Mouse (Mus musculus): ENCODE results near the gene Kif3a. TPM values are rescaled to one million over a fixed set of nuclear protein-coding genes. Genes with fewer than 3 reads are reported as not detected.

The Kif3a gene
- total and polyA plus RNA-seq, 3 experiments = 7.7 to 26.5 (median 18.3) TPM

DNA sequence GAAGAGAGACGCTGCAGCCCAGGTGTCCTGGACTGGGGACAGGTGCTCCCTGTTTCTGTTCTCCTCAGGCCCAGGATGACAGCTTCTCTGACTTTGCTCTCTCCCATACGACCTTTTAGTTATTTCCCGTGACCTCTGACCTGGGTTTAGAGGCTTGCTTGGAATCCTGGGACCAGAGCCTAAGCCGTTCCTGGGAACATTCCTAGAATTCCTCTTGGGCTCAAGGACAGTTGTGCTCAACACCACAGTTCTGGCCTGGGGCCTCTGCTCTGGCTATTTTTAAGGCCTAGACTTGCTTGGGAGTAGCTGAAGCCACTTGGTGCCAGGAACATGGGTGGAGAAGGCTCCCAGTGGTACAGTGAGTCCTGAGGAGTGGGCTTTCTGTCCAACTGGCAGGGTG lies 41.7 kb upstream of the Kif3a start:
- Histone ChIP-seq H3K27me3 (replicated peaks) (peaks cover 3% of the 10 kb centered on the region), H3K27ac (ENCODE audit: insufficient read depth, low read depth) (no peak overlapping the region), H3K9me3 (replicated peaks; ENCODE audit: low read length) (no peaks in the 10 kb centered on the region), H3K36me3 (replicated peaks in 1 of 2; ENCODE audit: control insufficient read depth in 1 of 2, insufficient read depth in 1 of 2, low read length in 1 of 2) (peaks cover 0 to 2% of the 10 kb centered on the region in 2 experiments), H3K4me1 (ENCODE audit: control insufficient read depth in 1 of 2, insufficient read depth in 2 of 2) (peaks cover 2 to 20% of the 10 kb centered on the region in 2 experiments), H3K79me2 (replicated peaks; ENCODE audit: control insufficient read depth, extremely low read depth, insufficient read depth, poor library complexity, severe bottlenecking) (no peaks in the 10 kb centered on the region), H3K9ac (ENCODE audit: insufficient read depth, low read depth) (no peak overlapping the region), H3K4me2 (ENCODE audit: insufficient read depth, low read depth, poor library complexity, severe bottlenecking) (no peak overlapping the region), H3K4me3 (replicated peaks in 1 of 3; ENCODE audit: low read depth in 2 of 3, low read length in 2 of 3, poor library complexity in 1 of 3) (no peak overlapping the region)
- dilution Hi-C loops (cut with MboI; ENCODE audit: extremely low pct_ligation_motif_present, extremely low pct_unique_long_range_greater_than_20kb, low sequenced_read_pairs) = no loop called here
- in situ Hi-C loops (cut with MboI; ENCODE audit: low pct_ligation_motif_present, low pct_unique_long_range_greater_than_20kb, low sequenced_read_pairs) = loop anchor here (5.0 kb wide), 1 partner anchor 37 kb away; no protein-coding TSS in a partner anchor
- DNase-seq (ENCODE audit: extremely low read depth) = no peak
- TF ChIP-seq SMC3 (IDR thresholded peaks at IDR 0.05; ENCODE audit: low read depth, low read length) = no peak
- no peak for TF ChIP-seq KAT2A (IDR thresholded peaks at IDR 0.05; ENCODE audit: insufficient replicate concordance, low read length)
- TF ChIP-seq MAZ (IDR thresholded peaks at IDR 0.05; ENCODE audit: low read depth, low read length) = no peak
- TF ChIP-seq NELFE (IDR thresholded peaks at IDR 0.05; ENCODE audit: low read depth, low read length) = no peak
- TF ChIP-seq PAX5 (IDR thresholded peaks at IDR 0.05; ENCODE audit: low read length) = no peak
- no peak for TF ChIP-seq RAD21 (IDR thresholded peaks at IDR 0.05; ENCODE audit: low read depth, low read length)
- no peak for TF ChIP-seq JUND (conservative IDR thresholded peaks at IDR 0.05; ENCODE audit: low read depth, low read length)
- no peak for TF ChIP-seq MXI1 (IDR thresholded peaks at IDR 0.05; ENCODE audit: low read depth, low read length)
- no peak for TF ChIP-seq MEF2A (IDR thresholded peaks at IDR 0.05; ENCODE audit: borderline replicate concordance, low read depth, low read length)
- no peak for TF ChIP-seq POLR2A (IDR thresholded peaks at IDR 0.05; ENCODE audit: low read depth, low read length)
- TF ChIP-seq ZKSCAN1 (IDR thresholded peaks at IDR 0.05; ENCODE audit: borderline replicate concordance, low read depth, low read length) = no peak
- no peak for TF ChIP-seq TBP (conservative IDR thresholded peaks at IDR 0.05; ENCODE audit: low read depth, low read length)

GRCm38 (mm10) chr11:53528397-53529252 lies 38.6 kb upstream of the Kif3a start:
- Histone ChIP-seq H3K4me3 (replicated peaks in 1 of 3; ENCODE audit: low read depth in 2 of 3, low read length in 2 of 3, poor library complexity in 1 of 3) (no peak overlapping the region), H3K4me2 (ENCODE audit: insufficient read depth, low read depth, poor library complexity, severe bottlenecking) (no peak overlapping the region), H3K79me2 (replicated peaks; ENCODE audit: control insufficient read depth, extremely low read depth, insufficient read depth, poor library complexity, severe bottlenecking) (no peaks in the 10 kb centered on the region), H3K36me3 (replicated peaks in 1 of 2; ENCODE audit: control insufficient read depth in 1 of 2, insufficient read depth in 1 of 2, low read length in 1 of 2) (peaks cover 5 to 9% of the 10 kb centered on the region in 2 experiments), H3K4me1 (ENCODE audit: control insufficient read depth in 1 of 2, insufficient read depth in 2 of 2) (peaks cover 0 to 14% of the 10 kb centered on the region in 2 experiments; a peak in 2 of 4 replicates), H3K27ac (ENCODE audit: insufficient read depth, low read depth) (no peak overlapping the region), H3K9me3 (replicated peaks; ENCODE audit: low read length) (no peaks in the 10 kb centered on the region), H3K27me3 (replicated peaks) (no peaks in the 10 kb centered on the region), H3K9ac (ENCODE audit: insufficient read depth, low read depth) (no peak overlapping the region)
- TF ChIP-seq RCOR1 (conservative IDR thresholded peaks at IDR 0.05; ENCODE audit: low read depth, low read length) (no peak), SIN3A (IDR thresholded peaks at IDR 0.05; ENCODE audit: low read length) (no peak), POLR2AphosphoS2 (IDR thresholded peaks at IDR 0.05; ENCODE audit: low read depth, low read length) (no peak), CHD1 (IDR thresholded peaks at IDR 0.05; ENCODE audit: low read depth, low read length) (no peak), MAZ (IDR thresholded peaks at IDR 0.05; ENCODE audit: low read depth, low read length) (no peak), JUN (IDR thresholded peaks at IDR 0.05; ENCODE audit: insufficient read depth, low read depth, low read length) (no peak), MAFK (IDR thresholded peaks at IDR 0.05; ENCODE audit: insufficient replicate concordance, low read length) (no peak), UBTF (IDR thresholded peaks at IDR 0.05; ENCODE audit: low read depth, low read length) (no peak), RAD21 (IDR thresholded peaks at IDR 0.05; ENCODE audit: low read depth, low read length) (no peak), JUND (conservative IDR thresholded peaks at IDR 0.05; ENCODE audit: low read depth, low read length) (no peak), CHD2 (IDR thresholded peaks at IDR 0.05; ENCODE audit: low read length) (no peak), IRF4 (IDR thresholded peaks at IDR 0.05; ENCODE audit: low read depth, low read length) (no peak), USF1 (IDR thresholded peaks at IDR 0.05; ENCODE audit: low read depth, low read length) (no peak), HCFC1 (IDR thresholded peaks at IDR 0.05; ENCODE audit: low read depth, low read length) (no peak)
- dilution Hi-C loops (cut with MboI; ENCODE audit: extremely low pct_ligation_motif_present, extremely low pct_unique_long_range_greater_than_20kb, low sequenced_read_pairs) (no loop called here), in situ Hi-C loops (cut with MboI; ENCODE audit: low pct_ligation_motif_present, low pct_unique_long_range_greater_than_20kb, low sequenced_read_pairs) (loop anchor here (5.0 kb wide), 1 partner anchor 34 kb away; no protein-coding TSS in a partner anchor)
- no peak for DNase-seq (ENCODE audit: extremely low read depth)
